Mouse (Mus musculus): Measurements from ENCODE around the gene Shc2. TPM values are rescaled to one million over a fixed set of nuclear protein-coding genes. Genes with fewer than 3 reads are reported as not detected.

Gene Shc2
- polyA plus RNA-seq, 1 experiment from 2014 or later = 1.1 TPM

GRCm38 (mm10) chr10:79581501-79581900 lies 56.2 kb downstream of the Shc2 start:
- ATAC-seq (no peak), DNase-seq (ENCODE audit: low spot score) (no peak)
- Histone ChIP-seq H3K9me3 (ENCODE audit: low read length) (no peaks in the 10 kb centered on the region), H3K36me3 (ENCODE audit: insufficient read depth, low read length) (no peaks in the 10 kb centered on the region), H3K4me1 (ENCODE audit: insufficient read depth, low read depth, low read length) (no peaks in the 10 kb centered on the region), H3K27ac (ENCODE audit: low read length) (no peak overlapping the region), H3K27me3 (replicated peaks; ENCODE audit: insufficient read depth, low read length) (no peaks in the 10 kb centered on the region), H3K4me2 (replicated peaks; ENCODE audit: low read depth, low read length) (no peak overlapping the region), H3K9ac (replicated peaks; ENCODE audit: low read depth) (no peak overlapping the region), H3K4me3 (ENCODE audit: low read depth, low read length) (no peak overlapping the region)
- 83% methylated on average over 8 of the region's 8 CpGs for WGBS
- TF ChIP-seq CTCF (IDR thresholded peaks at IDR 0.05) (no peak), EP300 (IDR thresholded peaks at IDR 0.05) (no peak)

- Histone ChIP-seq H3K4me2 (replicated peaks; ENCODE audit: low read depth, low read length) (no peak overlapping the region), H3K9me3 (ENCODE audit: low read length) (no peaks in the 10 kb centered on the region), H3K9ac (replicated peaks; ENCODE audit: low read depth) (no peak overlapping the region), H3K4me3 (ENCODE audit: low read depth, low read length) (no peak overlapping the region), H3K27ac (ENCODE audit: low read length) (no peak overlapping the region), H3K27me3 (replicated peaks; ENCODE audit: insufficient read depth, low read length) (no peaks in the 10 kb centered on the region), H3K4me1 (ENCODE audit: insufficient read depth, low read depth, low read length) (no peaks in the 10 kb centered on the region), H3K36me3 (ENCODE audit: insufficient read depth, low read length) (no peaks in the 10 kb centered on the region)
- TF ChIP-seq EP300 (IDR thresholded peaks at IDR 0.05) = no peak
- TF ChIP-seq CTCF (IDR thresholded peaks at IDR 0.05) = peak; percentile 57
- 38% methylated on average over 6 of the region's 6 CpGs for WGBS
- peak; percentile 16 for DNase-seq (ENCODE audit: low spot score)
- ATAC-seq = no peak
Measured at GRCm38 (mm10) chr10:79580811-79581210, 56.9 kb downstream of the Shc2 start.

GRCm38 (mm10) chr10:79580356-79580755 lies 57.4 kb downstream of the Shc2 start:
- no peak overlapping the region for H3K9ac ChIP-seq (replicated peaks; ENCODE audit: low read depth)
- WGBS = 70% methylated on average over 7 of the region's 7 CpGs
- no peak overlapping the region for H3K4me3 ChIP-seq (ENCODE audit: low read depth, low read length)
- no peak for DNase-seq (ENCODE audit: low spot score)
- H3K27ac ChIP-seq (ENCODE audit: low read length) = no peak overlapping the region
- no peaks in the 10 kb centered on the region for H3K9me3 ChIP-seq (ENCODE audit: low read length)
- no peaks in the 10 kb centered on the region for H3K27me3 ChIP-seq (replicated peaks; ENCODE audit: insufficient read depth, low read length)
- no peak for ATAC-seq
- no peak overlapping the region for H3K4me2 ChIP-seq (replicated peaks; ENCODE audit: low read depth, low read length)
- TF ChIP-seq CTCF (IDR thresholded peaks at IDR 0.05) (no peak), EP300 (IDR thresholded peaks at IDR 0.05) (no peak)
- no peaks in the 10 kb centered on the region for H3K36me3 ChIP-seq (ENCODE audit: insufficient read depth, low read length)
- H3K4me1 ChIP-seq (ENCODE audit: insufficient read depth, low read depth, low read length) = no peaks in the 10 kb centered on the region

GRCm38 (mm10) chr10:79579781-79580180 lies 57.9 kb downstream of the Shc2 start:
- no peak overlapping the region for H3K27ac ChIP-seq (ENCODE audit: low read length)
- H3K9ac ChIP-seq (replicated peaks; ENCODE audit: low read depth) = no peak overlapping the region
- DNase-seq (ENCODE audit: low spot score) = no peak
- WGBS = 73% methylated on average over 12 of the region's 12 CpGs
- H3K9me3 ChIP-seq (ENCODE audit: low read length) = no peaks in the 10 kb centered on the region
- TF ChIP-seq EP300 (IDR thresholded peaks at IDR 0.05) = no peak
- no peak for TF ChIP-seq CTCF (IDR thresholded peaks at IDR 0.05)
- H3K27me3 ChIP-seq (replicated peaks; ENCODE audit: insufficient read depth, low read length) = no peaks in the 10 kb centered on the region
- ATAC-seq = no peak
- H3K4me3 ChIP-seq (ENCODE audit: low read depth, low read length) = no peak overlapping the region
- no peaks in the 10 kb centered on the region for H3K36me3 ChIP-seq (ENCODE audit: insufficient read depth, low read length)
- H3K4me1 ChIP-seq (ENCODE audit: insufficient read depth, low read depth, low read length) = no peaks in the 10 kb centered on the region
- no peak overlapping the region for H3K4me2 ChIP-seq (replicated peaks; ENCODE audit: low read depth, low read length)

- TF ChIP-seq CTCF (IDR thresholded peaks at IDR 0.05) (no peak), EP300 (IDR thresholded peaks at IDR 0.05) (no peak)
- WGBS = 75% methylated on average over 7 of the region's 7 CpGs
- Histone ChIP-seq H3K9ac (replicated peaks; ENCODE audit: low read depth) (no peak overlapping the region), H3K36me3 (ENCODE audit: insufficient read depth, low read length) (no peaks in the 10 kb centered on the region), H3K27ac (ENCODE audit: low read length) (no peak overlapping the region), H3K9me3 (ENCODE audit: low read length) (no peaks in the 10 kb centered on the region), H3K4me2 (replicated peaks; ENCODE audit: low read depth, low read length) (no peak overlapping the region), H3K4me1 (ENCODE audit: insufficient read depth, low read depth, low read length) (no peaks in the 10 kb centered on the region), H3K4me3 (ENCODE audit: low read depth, low read length) (no peak overlapping the region), H3K27me3 (replicated peaks; ENCODE audit: insufficient read depth, low read length) (no peaks in the 10 kb centered on the region)
- DNase-seq (ENCODE audit: low spot score) (no peak), ATAC-seq (no peak)
Measured at GRCm38 (mm10) chr10:79578891-79579290, 58.8 kb downstream of the Shc2 start.

GRCm38 (mm10) chr10:79578276-79578675 lies 59.4 kb downstream of the Shc2 start:
- H3K4me2 ChIP-seq (replicated peaks; ENCODE audit: low read depth, low read length) = no peak overlapping the region
- 67% methylated on average over 9 of the region's 9 CpGs for WGBS
- no peak overlapping the region for H3K9ac ChIP-seq (replicated peaks; ENCODE audit: low read depth)
- no peak for ATAC-seq
- H3K4me1 ChIP-seq (ENCODE audit: insufficient read depth, low read depth, low read length) = no peaks in the 10 kb centered on the region
- no peak overlapping the region for H3K4me3 ChIP-seq (ENCODE audit: low read depth, low read length)
- H3K36me3 ChIP-seq (ENCODE audit: insufficient read depth, low read length) = no peaks in the 10 kb centered on the region
- DNase-seq (ENCODE audit: low spot score) = no peak
- H3K27ac ChIP-seq (ENCODE audit: low read length) = no peak overlapping the region
- no peaks in the 10 kb centered on the region for H3K27me3 ChIP-seq (replicated peaks; ENCODE audit: insufficient read depth, low read length)
- TF ChIP-seq CTCF (IDR thresholded peaks at IDR 0.05) (no peak), EP300 (IDR thresholded peaks at IDR 0.05) (no peak)
- no peaks in the 10 kb centered on the region for H3K9me3 ChIP-seq (ENCODE audit: low read length)

- DNase-seq (ENCODE audit: low spot score) (no peak), ATAC-seq (no peak)
- Histone ChIP-seq H3K27me3 (replicated peaks; ENCODE audit: insufficient read depth, low read length) (no peaks in the 10 kb centered on the region), H3K4me1 (ENCODE audit: insufficient read depth, low read depth, low read length) (no peaks in the 10 kb centered on the region), H3K36me3 (ENCODE audit: insufficient read depth, low read length) (no peaks in the 10 kb centered on the region), H3K9me3 (ENCODE audit: low read length) (no peaks in the 10 kb centered on the region), H3K27ac (ENCODE audit: low read length) (no peak overlapping the region), H3K9ac (replicated peaks; ENCODE audit: low read depth) (no peak overlapping the region), H3K4me2 (replicated peaks; ENCODE audit: low read depth, low read length) (no peak overlapping the region), H3K4me3 (ENCODE audit: low read depth, low read length) (no peak overlapping the region)
- 70% methylated on average over 4 of the region's 4 CpGs for WGBS
- TF ChIP-seq CTCF (IDR thresholded peaks at IDR 0.05) (no peak), EP300 (IDR thresholded peaks at IDR 0.05) (no peak)
Measured at GRCm38 (mm10) chr10:79577376-79577775, 60.3 kb downstream of the Shc2 start.
